Mouse (Mus musculus) kidney, postnatal 10 days (tissue): ENCODE data around the gene Scamp4.
"Not testable (repeated sequence)": the region's sequence is repeated elsewhere in the genome, so short reads cannot be mapped to it uniquely, and the experiment has no call there.

Experiments
- DNase-seq: peaks from one replicate; pipeline ENCODE4 v3.0.0; 2021; ENCODE audit warnings: mixed read lengths

Gene Scamp4

GRCm38 (mm10) chr10:80611905-80612304, 9.2 kb downstream of the Scamp4 start:
- no peak for DNase-seq

- DNase-seq, result no peak
These were observed 11.1 kb downstream of the Scamp4 start for GRCm38 (mm10) chr10:80613821-80614220.

GRCm38 (mm10) chr10:80614351-80614750, 11.7 kb downstream of the Scamp4 start:
- DNase-seq, result no peak

- DNase-seq, result peak; percentile 79
These were observed 15.5 kb downstream of the Scamp4 start for GRCm38 (mm10) chr10:80618181-80618580.

GRCm38 (mm10) chr10:80619465-80620244, 17.0 kb downstream of the Scamp4 start:
- no peak for DNase-seq

GRCm38 (mm10) chr10:80620365-80620764, 17.7 kb downstream of the Scamp4 start:
- no peak for DNase-seq

GRCm38 (mm10) chr10:80620796-80621689, 18.4 kb downstream of the Scamp4 start:
- DNase-seq, result no peak

- no peak for DNase-seq
These were observed 18.9 kb downstream of the Scamp4 start for GRCm38 (mm10) chr10:80621690-80621939.

GRCm38 (mm10) chr10:80621940-80622660, 19.4 kb downstream of the Scamp4 start:
- DNase-seq, result peak; percentile 100

GRCm38 (mm10) chr10:80622661-80623456, 20.2 kb downstream of the Scamp4 start, which contains the start of gene Csnk1g2:
TSS of gene Csnk1g2 (plus strand) at chr10:80622838.
- DNase-seq, result peak; percentile 77

- DNase-seq, result peak; percentile 84
These were observed 21.0 kb downstream of the Scamp4 start for GRCm38 (mm10) chr10:80623457-80624191.

GRCm38 (mm10) chr10:80625764-80626163, 23.1 kb downstream of the Scamp4 start:
- no peak for DNase-seq

- DNase-seq, result peak; percentile 84
These were observed 25.0 kb downstream of the Scamp4 start for GRCm38 (mm10) chr10:80627685-80628084.

GRCm38 (mm10) chr10:80628925-80629324, 26.3 kb downstream of the Scamp4 start:
- DNase-seq, result no peak

- DNase-seq, result no peak
These were observed 32.7 kb downstream of the Scamp4 start for GRCm38 (mm10) chr10:80635345-80635744.

- no peak for DNase-seq
These were observed 44.3 kb downstream of the Scamp4 start for GRCm38 (mm10) chr10:80646936-80647335.

GRCm38 (mm10) chr10:80649910-80650309, 47.2 kb downstream of the Scamp4 start:
- DNase-seq, result not testable (repeated sequence)

GRCm38 (mm10) chr10:80650392-80650791, 47.7 kb downstream of the Scamp4 start:
- no peak for DNase-seq

GRCm38 (mm10) chr10:80653156-80653720, 50.6 kb downstream of the Scamp4 start:
- no peak for DNase-seq

GRCm38 (mm10) chr10:80654866-80655265, 52.2 kb downstream of the Scamp4 start:
- DNase-seq, result no peak

- no peak for DNase-seq
These were observed 52.9 kb downstream of the Scamp4 start for GRCm38 (mm10) chr10:80655406-80656129.
